Mouse (Mus musculus): ENCODE results near the gene Col23a1. TPM values are rescaled to one million over a fixed set of nuclear protein-coding genes. Genes with fewer than 3 reads are reported as not detected.

The Col23a1 gene
- polyA plus RNA-seq, 1 experiment from 2014 or later, result 1.7 TPM

- Histone ChIP-seq H3K4me1 (peaks cover 11% of the 10 kb centered on the region), H3K9ac (no peak overlapping the region), H3K27ac (no peak overlapping the region), H3K9me3 (replicated peaks) (0 out of 2 replicates have a peak, but pooled peaks cover 8% of the 10 kb centered on the region), H3K4me3 (no peak overlapping the region), H3K4me2 (no peak overlapping the region), H3K36me3 (ENCODE audit: poor library complexity, severe bottlenecking) (no peaks in the 10 kb centered on the region), H3K27me3 (peaks cover 19% of the 10 kb centered on the region)
- ATAC-seq, result no peak
- WGBS, result 65% methylated on average over 2 of the region's 2 CpGs
Measured at GRCm38 (mm10) chr11:51293956-51294530, 4.3 kb downstream of the Col23a1 start.

- 0 out of 2 replicates have a peak, but pooled peaks cover 8% of the 10 kb centered on the region for H3K9me3 ChIP-seq (replicated peaks)
- H3K4me1 ChIP-seq, result no peaks in the 10 kb centered on the region; the same call in 1 of the 2 replicates
- no peak overlapping the region for H3K27ac ChIP-seq
- H3K9ac ChIP-seq, result no peak overlapping the region
- 85% methylated on average over 3 of the region's 3 CpGs for WGBS
- H3K4me2 ChIP-seq, result no peak overlapping the region
- no peaks in the 10 kb centered on the region for H3K36me3 ChIP-seq (ENCODE audit: poor library complexity, severe bottlenecking)
- ATAC-seq, result no peak
- no peak overlapping the region for H3K4me3 ChIP-seq
- H3K27me3 ChIP-seq, result peaks cover 11% of the 10 kb centered on the region
Measured at GRCm38 (mm10) chr11:51295742-51296141, 6.0 kb downstream of the Col23a1 start.

GRCm38 (mm10) chr11:51298691-51299090 lies 9.0 kb downstream of the Col23a1 start:
- H3K4me2 ChIP-seq, result no peak overlapping the region
- H3K4me1 ChIP-seq, result no peaks in the 10 kb centered on the region
- no peak overlapping the region for H3K9ac ChIP-seq
- H3K36me3 ChIP-seq (ENCODE audit: poor library complexity, severe bottlenecking), result no peaks in the 10 kb centered on the region
- 0 out of 2 replicates have a peak, but pooled peaks cover 8% of the 10 kb centered on the region for H3K9me3 ChIP-seq (replicated peaks)
- H3K27me3 ChIP-seq, result no peaks in the 10 kb centered on the region
- H3K4me3 ChIP-seq, result no peak overlapping the region
- no peak for ATAC-seq
- WGBS, result 80% methylated on average over 4 of the region's 4 CpGs
- no peak overlapping the region for H3K27ac ChIP-seq

DNA sequence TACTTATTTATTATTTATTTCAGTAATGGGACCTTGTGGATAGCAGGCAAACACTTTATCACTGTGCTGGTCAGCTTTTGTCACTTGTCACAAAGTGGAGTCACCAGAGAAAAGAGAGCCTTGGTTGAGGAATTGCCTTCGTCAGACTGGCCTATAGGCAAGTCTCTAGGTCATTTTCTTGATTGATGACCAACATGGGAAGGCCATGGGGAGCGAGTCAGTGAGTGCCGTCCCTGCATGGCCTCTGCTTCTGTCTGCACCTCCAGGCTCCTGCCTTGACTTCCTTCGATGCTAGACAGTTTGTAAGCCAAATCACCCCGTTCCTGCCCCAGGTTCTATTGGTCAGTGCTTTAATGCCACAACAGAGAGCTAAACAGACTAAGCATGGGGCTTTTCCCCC lies 12.7 kb downstream of the Col23a1 start:
- Histone ChIP-seq H3K4me3 (no peak overlapping the region), H3K4me1 (no peaks in the 10 kb centered on the region), H3K36me3 (ENCODE audit: poor library complexity, severe bottlenecking) (no peaks in the 10 kb centered on the region), H3K4me2 (no peak overlapping the region), H3K9me3 (replicated peaks) (no peaks in the 10 kb centered on the region), H3K27me3 (no peaks in the 10 kb centered on the region), H3K27ac (no peak overlapping the region), H3K9ac (no peak overlapping the region)
- WGBS, result 90% methylated on average over 5 of the region's 5 CpGs
- ATAC-seq, result no peak

GRCm38 (mm10) chr11:51303981-51304553 lies 14.3 kb downstream of the Col23a1 start:
- 80% methylated on average over 12 of the region's 12 CpGs for WGBS
- no peaks in the 10 kb centered on the region for H3K36me3 ChIP-seq (ENCODE audit: poor library complexity, severe bottlenecking)
- no peaks in the 10 kb centered on the region for H3K4me1 ChIP-seq
- no peaks in the 10 kb centered on the region for H3K9me3 ChIP-seq (replicated peaks)
- H3K4me2 ChIP-seq, result no peak overlapping the region
- no peak overlapping the region for H3K4me3 ChIP-seq
- no peaks in the 10 kb centered on the region for H3K27me3 ChIP-seq
- no peak overlapping the region for H3K9ac ChIP-seq
- no peak overlapping the region for H3K27ac ChIP-seq
- ATAC-seq, result no peak

- no peak for ATAC-seq
- Histone ChIP-seq H3K4me3 (no peak overlapping the region), H3K9me3 (replicated peaks) (no peaks in the 10 kb centered on the region), H3K4me2 (no peak overlapping the region), H3K36me3 (ENCODE audit: poor library complexity, severe bottlenecking) (no peaks in the 10 kb centered on the region), H3K27ac (no peak overlapping the region), H3K4me1 (no peaks in the 10 kb centered on the region), H3K9ac (no peak overlapping the region), H3K27me3 (no peaks in the 10 kb centered on the region)
- WGBS, result 63% methylated on average over 5 of the region's 5 CpGs
Measured at GRCm38 (mm10) chr11:51308306-51308705, 18.6 kb downstream of the Col23a1 start.

DNA sequence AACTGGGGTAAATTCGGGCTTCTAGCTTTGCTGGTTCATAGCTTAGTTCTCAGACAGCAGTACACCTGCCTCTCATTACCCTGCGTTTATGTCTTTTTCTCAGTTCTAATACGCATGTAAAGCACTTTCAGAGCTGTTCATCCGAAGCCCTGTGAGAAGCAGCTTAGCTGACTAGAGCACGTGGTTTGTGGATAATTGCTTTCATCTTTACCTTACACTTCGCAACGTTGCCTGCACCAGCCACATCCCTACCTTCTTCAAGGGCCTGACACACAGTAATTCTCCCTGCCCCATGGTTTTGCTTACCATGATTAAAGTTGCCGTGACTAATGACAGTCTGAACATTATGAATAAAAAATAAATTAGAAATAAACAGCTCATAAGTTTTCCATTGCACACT lies 22.1 kb downstream of the Col23a1 start:
- no peak for ATAC-seq
- no peaks in the 10 kb centered on the region for H3K4me1 ChIP-seq
- no peaks in the 10 kb centered on the region for H3K27me3 ChIP-seq
- no peak overlapping the region for H3K4me3 ChIP-seq
- H3K9ac ChIP-seq, result no peak overlapping the region
- H3K4me2 ChIP-seq, result no peak overlapping the region
- 85% methylated on average over 8 of the region's 8 CpGs for WGBS
- H3K27ac ChIP-seq, result no peak overlapping the region
- H3K36me3 ChIP-seq (ENCODE audit: poor library complexity, severe bottlenecking), result no peaks in the 10 kb centered on the region
- no peaks in the 10 kb centered on the region for H3K9me3 ChIP-seq (replicated peaks)

DNA sequence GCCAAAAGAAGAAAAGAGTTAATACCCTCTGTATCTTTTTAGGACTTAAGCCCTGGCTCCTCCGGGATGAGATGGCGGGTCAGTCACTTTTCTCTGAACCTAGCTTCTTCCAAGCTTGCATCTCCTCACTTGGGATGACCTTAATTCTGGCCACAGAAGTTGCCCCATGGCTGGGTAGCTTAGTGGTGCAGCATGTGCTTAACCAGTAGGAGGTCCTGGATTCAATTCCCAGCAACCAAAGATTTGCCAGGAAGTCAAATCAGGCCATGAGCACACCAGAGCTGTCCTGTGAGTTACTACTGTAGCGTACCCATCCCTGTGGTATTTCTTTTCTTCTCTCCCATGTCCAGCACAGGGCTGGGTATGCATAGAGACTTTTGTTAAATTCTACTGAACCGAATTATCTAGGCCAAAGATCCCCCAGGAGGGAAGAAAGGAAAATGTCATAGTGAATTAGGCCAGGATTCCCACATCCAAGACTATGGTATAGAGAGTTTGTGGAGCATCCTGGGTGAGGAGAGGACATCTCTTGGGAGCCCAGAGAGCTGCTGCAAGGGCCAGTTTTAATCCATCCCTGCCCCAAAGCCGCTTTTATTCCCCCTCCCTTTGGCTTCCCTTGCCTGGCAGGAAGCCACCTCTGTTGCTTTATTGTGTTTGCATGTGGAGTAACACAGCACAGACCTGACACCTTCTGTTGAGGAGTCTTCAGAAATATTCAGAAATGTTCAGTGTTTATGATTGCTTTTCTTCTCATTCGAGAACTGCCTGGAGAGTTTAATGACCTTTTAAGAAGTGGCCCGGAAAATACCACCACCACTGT lies 26.5 kb downstream of the Col23a1 start:
- Histone ChIP-seq H3K4me3 (no peak overlapping the region), H3K27me3 (no peaks in the 10 kb centered on the region), H3K27ac (no peak overlapping the region), H3K9ac (no peak overlapping the region), H3K9me3 (replicated peaks) (peaks cover 3% of the 10 kb centered on the region), H3K36me3 (ENCODE audit: poor library complexity, severe bottlenecking) (no peaks in the 10 kb centered on the region), H3K4me2 (no peak overlapping the region), H3K4me1 (no peaks in the 10 kb centered on the region)
- no peak for ATAC-seq
- 74% methylated on average over 7 of the region's 7 CpGs for WGBS

GRCm38 (mm10) chr11:51320609-51321008 lies 30.9 kb downstream of the Col23a1 start:
- Histone ChIP-seq H3K9ac (no peak overlapping the region), H3K27me3 (no peaks in the 10 kb centered on the region), H3K27ac (no peak overlapping the region), H3K36me3 (ENCODE audit: poor library complexity, severe bottlenecking) (no peaks in the 10 kb centered on the region), H3K4me1 (no peaks in the 10 kb centered on the region), H3K9me3 (replicated peaks) (peaks cover 7% of the 10 kb centered on the region), H3K4me2 (no peak overlapping the region), H3K4me3 (no peak overlapping the region)
- ATAC-seq, result no peak

- no peaks in the 10 kb centered on the region for H3K27me3 ChIP-seq
- WGBS, result 69% methylated on average over 6 of the region's 6 CpGs
- H3K9ac ChIP-seq, result no peak overlapping the region
Measured at GRCm38 (mm10) chr11:51326908-51327307, 37.2 kb downstream of the Col23a1 start.

GRCm38 (mm10) chr11:51328387-51328942 lies 38.7 kb downstream of the Col23a1 start:
- 89% methylated on average over 12 of the region's 12 CpGs for WGBS
- no peak overlapping the region for H3K9ac ChIP-seq
- no peak for ATAC-seq

More at GRCm38 (mm10) chr11:51326908-51327307, 37.2 kb downstream of the Col23a1 start:
- no peaks in the 10 kb centered on the region for H3K9me3 ChIP-seq (replicated peaks)
- no peaks in the 10 kb centered on the region for H3K36me3 ChIP-seq (ENCODE audit: poor library complexity, severe bottlenecking)
- no peaks in the 10 kb centered on the region for H3K4me1 ChIP-seq
- no peak for ATAC-seq
- H3K4me3 ChIP-seq, result no peak overlapping the region
- no peak overlapping the region for H3K4me2 ChIP-seq
- H3K27ac ChIP-seq, result no peak overlapping the region

More at GRCm38 (mm10) chr11:51328387-51328942, 38.7 kb downstream of the Col23a1 start:
- H3K4me1 ChIP-seq, result no peaks in the 10 kb centered on the region
- H3K27ac ChIP-seq, result no peak overlapping the region
- H3K4me3 ChIP-seq, result no peak overlapping the region
- H3K36me3 ChIP-seq (ENCODE audit: poor library complexity, severe bottlenecking), result no peaks in the 10 kb centered on the region
- H3K9me3 ChIP-seq (replicated peaks), result no peaks in the 10 kb centered on the region
- H3K4me2 ChIP-seq, result no peak overlapping the region
- H3K27me3 ChIP-seq, result no peaks in the 10 kb centered on the region

Measured in forebrain, embryonic 13.5 days (tissue).